Mouse (Mus musculus): ENCODE results near the gene Hsf4. TPM values are rescaled to one million over a fixed set of nuclear protein-coding genes. Genes with fewer than 3 reads are reported as not detected.

The Hsf4 gene
- 0.12 and 0.21 TPM in 2 replicates for polyA plus RNA-seq (2015; fragmentation: Nextera tagmentation; extraction: Ambion mirVana)

DNA sequence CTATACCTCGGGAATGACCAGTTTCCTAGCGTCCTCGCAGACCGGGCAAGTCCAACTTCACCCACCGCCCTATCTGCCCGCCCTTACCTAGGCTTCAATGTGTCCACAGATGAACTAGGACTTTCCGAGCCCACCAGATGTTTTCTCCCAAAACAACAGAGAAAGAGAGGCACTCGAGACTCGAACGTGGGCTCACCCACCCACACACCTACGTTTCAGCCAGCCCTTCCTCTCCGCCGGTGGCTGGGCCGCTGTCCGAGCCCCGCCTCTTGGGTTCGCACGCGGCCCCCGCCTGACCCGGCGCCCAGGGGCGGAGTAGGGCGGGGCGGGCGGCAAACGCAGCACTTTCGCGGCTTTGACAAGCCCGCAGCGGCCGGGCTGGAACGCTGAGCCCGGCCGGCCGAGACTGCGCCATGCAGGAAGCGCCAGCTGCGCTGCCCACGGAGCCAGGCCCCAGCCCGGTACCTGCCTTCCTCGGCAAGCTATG lies at the start of gene Hsf4:
Gene Hsf4 (plus strand): TSS at position 341 of the 487 bp plus-strand sequence.

DNA sequence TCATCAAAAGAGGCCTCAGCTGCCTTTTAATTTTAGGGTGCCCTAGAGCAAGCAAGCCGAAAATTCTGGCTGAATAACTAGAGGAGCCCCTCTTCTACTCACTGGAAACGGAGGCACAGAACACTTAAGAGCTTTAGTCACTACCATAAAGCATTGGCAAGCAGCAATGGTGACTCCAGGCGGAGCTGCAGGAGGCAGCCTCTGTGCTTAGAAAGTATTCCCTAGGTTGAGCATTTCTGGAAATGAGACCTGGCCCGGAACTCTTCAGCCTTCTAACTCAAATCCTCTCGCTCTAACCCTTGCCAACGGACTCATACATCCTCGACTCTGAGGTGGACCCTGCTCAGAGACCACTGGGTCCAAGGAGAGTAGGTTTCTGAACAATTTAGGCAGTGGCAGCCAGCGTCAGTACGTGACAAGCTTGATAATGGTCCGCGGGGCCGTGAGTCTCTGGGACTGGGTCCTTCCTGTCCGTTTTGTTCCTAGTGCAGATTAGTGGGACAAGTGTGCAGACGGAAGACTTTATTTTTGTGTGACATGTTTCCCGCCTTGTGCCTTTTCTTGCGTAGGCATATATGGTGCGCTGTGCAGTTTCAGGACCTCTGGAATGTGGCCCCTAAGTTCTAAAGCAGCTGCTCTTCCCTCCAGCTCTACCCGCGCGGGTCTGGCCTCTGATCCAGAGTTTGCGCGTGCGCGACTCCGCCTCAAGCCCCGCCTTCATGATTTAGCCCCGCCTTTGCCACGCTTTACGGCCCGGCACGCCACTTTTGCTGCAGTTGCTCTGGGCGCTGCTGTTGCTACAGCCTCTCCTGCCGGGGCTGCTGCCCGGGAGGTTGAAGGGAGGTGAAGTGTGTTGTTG lies 45.0 kb upstream of the Hsf4 start, which contains the start of gene D230025D16Rik:
Gene D230025D16Rik (plus strand): TSS at position 733 of the 859 bp plus-strand sequence.

DNA sequence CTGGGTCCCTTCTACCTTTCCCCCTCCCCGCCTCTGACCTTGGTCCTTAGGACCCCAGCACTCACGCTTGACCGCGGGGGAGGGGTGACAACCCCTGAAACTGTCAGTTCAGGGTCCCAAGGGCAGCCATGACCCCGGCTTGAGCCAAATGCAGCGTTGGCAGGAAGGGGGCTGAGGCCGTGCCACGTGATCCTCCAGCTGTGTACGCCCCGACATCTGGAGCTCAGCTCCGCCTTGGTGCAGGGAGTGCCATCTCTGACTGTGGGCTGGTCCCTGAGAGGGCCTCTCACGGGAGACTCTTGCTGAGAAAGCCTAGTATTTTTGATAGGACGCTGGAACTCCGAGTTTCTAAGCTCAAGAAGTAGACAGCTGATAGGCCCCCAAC lies 14.6 kb upstream of the Hsf4 start, which contains the start of gene B3gnt9:
Gene B3gnt9 (minus strand): TSS at position 188 of the 385 bp plus-strand sequence.

DNA sequence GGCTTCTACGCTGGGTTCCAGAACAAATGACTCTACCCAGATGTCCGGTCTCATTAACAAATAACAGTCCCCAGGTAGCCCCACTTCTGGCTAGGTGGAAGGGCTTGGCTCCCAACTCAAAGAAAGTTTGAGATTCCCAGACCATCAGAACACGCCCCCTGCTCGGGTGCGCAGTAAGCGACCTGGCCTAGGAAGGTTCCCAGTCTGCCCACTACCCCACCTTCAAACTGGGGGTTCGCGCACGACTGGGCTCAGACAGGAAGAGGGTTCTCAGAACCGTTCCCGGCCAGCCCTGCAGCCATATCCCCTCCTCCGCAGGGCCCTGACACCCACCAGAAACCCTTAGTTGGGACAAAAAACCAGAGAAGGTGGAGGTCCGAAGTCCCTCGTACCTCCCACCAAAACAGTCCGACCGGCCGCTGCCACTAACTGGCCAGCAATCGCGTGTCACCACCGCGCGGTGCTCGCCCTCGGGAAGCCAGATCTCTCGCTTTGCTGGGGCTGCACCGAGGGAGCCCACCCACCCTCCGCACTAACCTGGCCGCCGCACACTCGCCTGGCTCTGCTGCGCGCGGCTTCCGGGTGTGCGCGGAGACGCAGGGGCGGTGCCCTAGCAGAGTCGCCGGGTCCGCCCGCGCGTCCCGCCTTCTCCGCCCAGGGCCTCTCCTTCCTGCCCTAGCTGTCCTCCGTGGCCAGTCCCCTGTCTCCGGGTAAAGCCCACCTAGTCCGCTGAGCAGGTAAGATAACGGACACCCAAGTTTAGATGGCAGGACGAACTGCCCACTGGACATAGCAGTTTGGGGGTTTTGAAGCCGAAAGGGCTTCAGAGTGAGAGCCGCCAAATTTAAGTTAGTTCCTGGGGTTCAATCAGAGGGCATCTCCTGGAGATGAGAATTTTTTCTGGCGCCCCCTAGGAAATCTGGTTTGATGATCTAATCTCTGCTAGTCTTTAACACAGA lies 5.3 kb upstream of the Hsf4 start, which contains the start of the genes Tradd and Fbxl8:
Gene Tradd (minus strand): TSS at position 586 of the 959 bp plus-strand sequence.
Gene Fbxl8 (plus strand): TSS at position 625 of the 959 bp plus-strand sequence.

DNA sequence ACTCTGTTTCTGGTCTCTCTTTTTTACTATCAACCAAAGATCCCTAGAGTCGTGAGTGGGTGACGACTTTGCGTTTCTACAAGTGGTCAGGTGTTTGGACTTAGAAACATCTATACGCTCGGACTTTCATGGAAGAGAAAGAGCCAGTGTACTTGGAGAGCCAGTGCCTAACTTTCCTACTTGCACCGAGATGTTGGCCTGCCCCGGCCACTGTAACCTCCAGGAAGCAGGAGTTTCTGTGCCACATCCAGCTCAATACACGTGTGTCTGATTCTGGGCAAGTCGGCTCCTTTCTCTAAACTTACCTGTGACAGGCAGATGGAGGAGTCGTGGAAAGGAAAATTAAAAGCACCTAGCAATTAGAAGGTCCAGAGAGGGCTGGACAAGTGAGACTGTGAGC lies 6.2 kb downstream of the Hsf4 start, which contains the start of gene Nol3:
Gene Nol3 (plus strand): TSS at position 301 of the 400 bp plus-strand sequence.

DNA sequence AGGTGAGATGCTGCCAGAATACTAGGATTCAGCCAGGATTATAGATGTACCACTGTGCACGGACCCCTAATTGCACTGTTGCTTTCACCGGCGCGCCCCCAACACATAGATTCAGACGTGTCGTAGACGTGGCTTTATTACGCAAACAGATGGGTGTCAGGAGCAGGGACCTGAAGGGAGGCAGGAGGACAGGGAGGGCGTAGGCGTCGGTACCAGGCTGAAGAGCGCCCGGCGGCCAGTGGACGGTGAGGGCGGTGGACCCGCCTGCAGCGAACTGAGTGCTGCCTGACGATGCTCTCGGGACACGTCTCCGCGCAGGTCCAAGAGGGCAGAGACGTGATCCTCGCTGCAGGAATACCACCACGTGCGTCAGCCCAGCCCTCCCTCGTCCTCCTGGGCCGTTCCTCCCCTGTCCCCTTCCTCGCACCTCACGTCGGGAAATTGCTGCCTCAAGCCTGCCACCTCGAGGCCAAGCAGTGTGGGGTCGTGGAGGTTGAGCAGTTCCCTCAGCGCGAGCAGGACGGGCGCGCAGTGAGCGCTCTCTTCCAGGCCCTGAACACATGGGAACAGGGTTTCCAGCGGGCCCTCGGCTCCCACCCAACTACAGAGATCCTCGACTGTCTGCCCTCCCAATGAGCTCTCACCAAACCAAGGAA lies 20.3 kb downstream of the Hsf4 start, which contains the start of gene 4931428F04Rik:
Gene 4931428F04Rik (minus strand): TSS at position 60 of the 656 bp plus-strand sequence.

DNA sequence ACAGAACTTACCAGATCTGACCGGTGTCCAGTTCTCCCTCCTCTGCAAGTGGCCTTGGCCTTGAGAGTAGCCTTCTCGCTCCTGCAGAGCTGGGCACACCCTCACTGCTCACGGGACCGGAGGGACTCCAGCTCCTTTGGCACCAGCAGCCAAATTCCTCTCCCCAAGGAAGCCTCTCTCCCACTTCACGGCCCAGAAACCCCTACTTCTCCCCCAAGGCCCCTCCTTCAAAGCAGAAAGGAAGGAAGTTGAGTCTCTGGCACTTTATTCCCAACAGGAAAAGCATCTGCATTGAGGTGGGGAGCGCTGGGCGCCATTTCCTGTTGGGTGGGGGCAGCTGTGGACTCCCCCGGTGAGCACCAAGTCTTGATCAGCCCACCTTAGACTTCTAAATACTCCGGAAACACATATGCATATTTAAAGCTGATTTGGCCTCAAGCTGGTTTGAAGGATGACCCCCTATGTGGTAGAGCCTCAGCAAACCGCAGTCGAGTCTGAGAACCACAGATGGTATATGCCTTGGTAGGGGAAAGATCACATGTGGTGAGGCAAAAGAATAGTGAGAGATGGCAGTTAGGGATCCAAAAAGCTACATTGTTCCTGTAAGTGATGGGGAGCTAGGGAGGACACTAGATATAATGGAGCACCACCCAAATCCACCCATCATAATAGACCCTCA lies 26.4 kb downstream of the Hsf4 start, which contains the start of gene Exoc3l:
Gene Exoc3l (minus strand): TSS at position 207 of the 679 bp plus-strand sequence.

DNA sequence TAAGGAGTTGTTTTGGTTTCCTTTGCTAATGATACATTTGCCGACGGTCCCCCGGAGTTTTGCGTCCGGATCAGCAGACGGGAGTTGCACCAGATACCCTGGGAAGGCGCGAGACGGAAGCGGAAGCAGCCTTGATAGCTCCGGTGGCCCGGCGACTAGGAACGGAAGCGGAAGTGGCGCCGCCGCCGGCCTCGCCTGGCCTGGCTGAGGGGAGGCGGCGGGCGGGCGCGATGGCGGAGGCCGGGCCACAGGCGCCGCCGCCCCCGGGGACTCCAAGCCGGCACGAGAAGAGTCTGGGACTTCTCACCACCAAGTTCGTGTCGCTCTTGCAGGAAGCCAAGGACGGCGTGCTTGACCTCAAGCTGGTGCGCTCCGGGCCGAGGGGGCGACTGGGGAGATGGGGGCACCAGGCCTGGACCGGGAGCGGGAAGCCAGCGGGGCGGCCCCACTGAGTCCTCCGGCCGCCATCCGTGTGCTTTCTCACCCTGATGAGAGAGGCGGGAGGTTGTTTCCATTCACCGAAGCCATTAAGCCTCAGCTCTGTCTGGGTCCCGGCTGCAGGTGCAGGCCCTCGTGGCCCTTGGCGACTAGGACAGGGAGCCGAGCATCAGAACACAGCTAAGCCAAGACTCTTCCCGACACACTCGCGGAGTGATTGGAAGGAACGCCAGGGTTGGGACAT lies 28.1 kb downstream of the Hsf4 start, which contains the start of gene E2f4:
Gene E2f4 (plus strand): TSS at position 153 of the 682 bp plus-strand sequence.

DNA sequence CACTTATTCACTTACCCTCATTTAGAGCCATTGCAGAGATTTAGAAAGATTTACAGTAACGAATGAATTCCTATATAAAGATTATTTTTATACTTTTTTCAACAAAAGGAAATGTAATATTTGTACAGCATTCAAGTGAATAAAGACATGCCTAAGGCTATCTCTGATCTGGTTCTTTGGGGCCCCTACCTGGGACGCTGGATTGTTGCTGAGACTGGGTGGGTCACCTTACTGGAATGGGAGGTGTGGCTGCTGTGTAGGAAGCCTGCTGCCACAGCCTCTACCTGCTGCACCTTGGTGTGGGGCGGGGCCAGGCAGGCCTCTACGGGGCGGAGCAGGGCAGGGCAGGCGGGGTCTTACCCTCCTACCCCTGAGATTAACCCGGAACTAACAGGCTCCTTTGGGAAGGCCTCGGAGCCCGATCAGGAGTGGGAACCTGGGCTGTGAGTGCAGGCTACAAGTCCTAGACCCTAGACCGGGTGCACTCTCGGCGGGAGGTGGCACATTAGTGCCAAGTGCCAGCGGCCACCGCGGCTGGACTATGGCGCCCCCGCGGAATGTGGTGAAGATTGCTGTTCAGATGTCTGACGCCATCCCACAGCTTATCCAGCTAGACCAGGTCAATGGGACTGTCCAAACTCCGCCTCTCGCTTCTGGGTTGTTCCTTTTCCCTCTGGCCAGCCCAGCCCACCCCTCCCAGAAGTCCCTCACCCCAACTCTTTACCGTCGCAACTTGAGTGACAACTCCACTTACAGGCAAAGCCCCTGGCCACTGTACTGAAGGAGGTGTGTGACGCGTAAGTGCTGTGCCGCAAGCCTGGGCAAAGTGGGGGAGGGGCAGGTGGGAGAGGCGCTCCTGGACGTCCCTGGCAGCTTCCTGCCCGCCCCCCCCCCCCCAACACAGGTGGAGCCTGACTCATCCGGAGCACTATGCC lies 35.9 kb downstream of the Hsf4 start, which contains the start of gene Elmo3:
Gene Elmo3 (plus strand): TSS at position 391 of the 935 bp plus-strand sequence.

MicroRNA genes within 50 kb of the gene (microRNA counts, 519-probe panel; counts per million panel counts)
- microRNA mmu-miR-328 = 88.3 counts per million

Other genes with a start within 250 kb of the Hsf4 start
- gene Ces3a, start 221.2 kb upstream of the Hsf4 start, polyA plus RNA-seq (2015; fragmentation: Nextera tagmentation; extraction: Ambion mirVana) = 0.17 TPM in 1 of 2 replicates, not detected in the other
- gene Ces3b, start 186.0 kb upstream of the Hsf4 start, polyA plus RNA-seq (2015; fragmentation: Nextera tagmentation; extraction: Ambion mirVana) = not detected in 2 replicates
- not detected in 2 replicates for gene Ces4a, start 138.0 kb upstream of the Hsf4 start, polyA plus RNA-seq (2015; fragmentation: Nextera tagmentation; extraction: Ambion mirVana)
- gene Cbfb, start 99.1 kb upstream of the Hsf4 start, polyA plus RNA-seq (2015; fragmentation: Nextera tagmentation; extraction: Ambion mirVana) = 21.4 and 26.8 TPM in 2 replicates
- gene D230025D16Rik, start 44.7 kb upstream of the Hsf4 start, polyA plus RNA-seq (2015; fragmentation: Nextera tagmentation; extraction: Ambion mirVana) = 15.8 and 16.8 TPM in 2 replicates
- 10.5 and 11.8 TPM in 2 replicates for gene B3gnt9, start 14.6 kb upstream of the Hsf4 start, polyA plus RNA-seq (2015; fragmentation: Nextera tagmentation; extraction: Ambion mirVana)
- gene Tradd, start 5.2 kb upstream of the Hsf4 start, polyA plus RNA-seq (2015; fragmentation: Nextera tagmentation; extraction: Ambion mirVana) = 22.9 and 26.6 TPM in 2 replicates
- gene Fbxl8, start 5.2 kb upstream of the Hsf4 start, polyA plus RNA-seq (2015; fragmentation: Nextera tagmentation; extraction: Ambion mirVana) = 2.6 and 3.6 TPM in 2 replicates
- gene Nol3, start 6.3 kb downstream of the Hsf4 start, polyA plus RNA-seq (2015; fragmentation: Nextera tagmentation; extraction: Ambion mirVana) = 0.14 and 0.45 TPM in 2 replicates
- 1.3 and 1.7 TPM in 2 replicates for gene 4931428F04Rik, start 20.1 kb downstream of the Hsf4 start, polyA plus RNA-seq (2015; fragmentation: Nextera tagmentation; extraction: Ambion mirVana)
- gene Exoc3l, start 26.3 kb downstream of the Hsf4 start, polyA plus RNA-seq (2015; fragmentation: Nextera tagmentation; extraction: Ambion mirVana) = 15.2 and 18.2 TPM in 2 replicates
- gene E2f4, start 27.9 kb downstream of the Hsf4 start, polyA plus RNA-seq (2015; fragmentation: Nextera tagmentation; extraction: Ambion mirVana) = 152 and 167 TPM in 2 replicates
- 2.6 and 3.1 TPM in 2 replicates for gene Elmo3, start 35.8 kb downstream of the Hsf4 start, polyA plus RNA-seq (2015; fragmentation: Nextera tagmentation; extraction: Ambion mirVana)
- gene Lrrc29, start 56.5 kb downstream of the Hsf4 start, polyA plus RNA-seq (2015; fragmentation: Nextera tagmentation; extraction: Ambion mirVana) = 11.9 and 15.2 TPM in 2 replicates
- 125 and 129 TPM in 2 replicates for gene Tmem208, start 56.6 kb downstream of the Hsf4 start, polyA plus RNA-seq (2015; fragmentation: Nextera tagmentation; extraction: Ambion mirVana)
- gene Fhod1, start 78.2 kb downstream of the Hsf4 start, polyA plus RNA-seq (2015; fragmentation: Nextera tagmentation; extraction: Ambion mirVana) = 4.2 and 4.6 TPM in 2 replicates
- 0.69 and 0.89 TPM in 2 replicates for gene Slc9a5, start 79.0 kb downstream of the Hsf4 start, polyA plus RNA-seq (2015; fragmentation: Nextera tagmentation; extraction: Ambion mirVana)
- 0.11 and 0.12 TPM in 2 replicates for gene Plekhg4, start 103.5 kb downstream of the Hsf4 start, polyA plus RNA-seq (2015; fragmentation: Nextera tagmentation; extraction: Ambion mirVana)
- 0.15 TPM in 1 of 2 replicates, not detected in the other for gene Kctd19, start 143.7 kb downstream of the Hsf4 start, polyA plus RNA-seq (2015; fragmentation: Nextera tagmentation; extraction: Ambion mirVana)
- 0.25 and 0.44 TPM in 2 replicates for gene Lrrc36, start 143.8 kb downstream of the Hsf4 start, polyA plus RNA-seq (2015; fragmentation: Nextera tagmentation; extraction: Ambion mirVana)
- gene Tppp3, start 201.7 kb downstream of the Hsf4 start, polyA plus RNA-seq (2015; fragmentation: Nextera tagmentation; extraction: Ambion mirVana) = 6.6 and 9.6 TPM in 2 replicates
- gene Zdhhc1, start 227.1 kb downstream of the Hsf4 start, polyA plus RNA-seq (2015; fragmentation: Nextera tagmentation; extraction: Ambion mirVana) = 6.8 and 10.3 TPM in 2 replicates
- gene Hsd11b2, start 249.0 kb downstream of the Hsf4 start, polyA plus RNA-seq (2015; fragmentation: Nextera tagmentation; extraction: Ambion mirVana) = 1.1 and 2.4 TPM in 2 replicates